Mouse (Mus musculus) heart, adult 18-20 months (tissue): ENCODE results near the gene 2010111I01Rik. TPM values are rescaled to one million over a fixed set of nuclear protein-coding genes. Genes with fewer than 3 reads are reported as not detected.
A peak's percentile ranks its signal among the peaks of the same experiment; 100 is the strongest.
"Not testable (repeated sequence)": the region's sequence is repeated elsewhere in the genome, so short reads cannot be mapped to it uniquely, and the experiment has no call there.

ENCODE experiments used
- DNase-seq, 2 experiments: peaks; one replicate each; pipeline ENCODE4 v3.0.0; 2021 to 2022; ENCODE audit warnings: mixed read lengths in 1 of 2
- long read RNA-seq, 2 experiments: library from polyadenylated mRNA; stranded (forward); transcript quantifications; one replicate each; pipeline ENCODE4 v2.0.0; 2021
- total RNA-seq, 2 experiments: library from RNA; stranded (reverse); gene quantifications; 2 replicates each; pipeline ENCODE4 v1.2.3; 2021

Gene 2010111I01Rik
- 10 to 100 TPM; 82.0 to 84.9 TPM for total RNA-seq
- long read RNA-seq, experiment 1, transcript 2010111I01Rik-224 (6 exons, 1,055 nt) = major isoform, 28 of 38 reads
- long read RNA-seq, experiment 1, partial matches to known transcripts = 7 of 38 reads
- long read RNA-seq, experiment 1, other reads (novel, unspliced or antisense) = 3 of 38 reads
- long read RNA-seq, experiment 2, transcript 2010111I01Rik-224 (6 exons, 1,055 nt) = major isoform, 18 of 26 reads
- long read RNA-seq, experiment 2, partial matches to known transcripts = 2 of 26 reads
- long read RNA-seq, experiment 2, other reads (novel, unspliced or antisense) = 6 of 26 reads

DNA sequence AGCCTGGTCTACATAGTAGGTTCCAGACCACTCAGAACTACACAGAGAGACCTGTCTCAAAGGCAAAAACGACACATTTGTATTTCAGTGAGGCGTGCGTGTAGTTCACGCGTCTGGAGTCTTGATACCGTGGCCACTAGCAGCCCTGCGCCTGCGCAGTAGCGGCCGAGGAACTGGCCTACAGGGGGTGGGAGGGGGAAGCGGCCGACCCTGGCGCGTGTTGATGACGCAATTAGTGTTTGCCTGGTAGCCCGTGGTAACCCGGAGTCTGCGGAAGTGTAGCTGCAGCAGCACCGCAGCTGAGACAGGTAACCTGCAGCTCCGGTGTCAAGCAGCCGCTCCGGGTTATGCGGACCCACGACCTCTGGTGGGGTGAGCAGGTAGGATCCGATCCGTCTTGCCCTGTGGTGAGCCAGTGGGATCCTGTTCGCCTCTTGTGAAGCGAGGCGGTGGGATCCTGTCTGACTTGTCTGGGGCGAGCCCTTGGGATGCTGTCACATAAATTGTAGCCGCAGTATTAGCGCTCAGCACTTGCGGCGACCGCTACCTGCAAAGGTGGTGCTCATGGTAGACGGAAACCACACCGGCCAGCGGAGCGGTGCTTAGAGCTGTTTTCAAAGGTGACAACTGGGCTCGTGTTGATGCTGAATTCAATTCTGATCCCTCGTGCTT is at the start of gene 2010111I01Rik:
Gene 2010111I01Rik, plus strand, starts transcription at position 254 of the 672 bp plus-strand sequence.
- DNase-seq = peak; percentile 96 to 97

DNA sequence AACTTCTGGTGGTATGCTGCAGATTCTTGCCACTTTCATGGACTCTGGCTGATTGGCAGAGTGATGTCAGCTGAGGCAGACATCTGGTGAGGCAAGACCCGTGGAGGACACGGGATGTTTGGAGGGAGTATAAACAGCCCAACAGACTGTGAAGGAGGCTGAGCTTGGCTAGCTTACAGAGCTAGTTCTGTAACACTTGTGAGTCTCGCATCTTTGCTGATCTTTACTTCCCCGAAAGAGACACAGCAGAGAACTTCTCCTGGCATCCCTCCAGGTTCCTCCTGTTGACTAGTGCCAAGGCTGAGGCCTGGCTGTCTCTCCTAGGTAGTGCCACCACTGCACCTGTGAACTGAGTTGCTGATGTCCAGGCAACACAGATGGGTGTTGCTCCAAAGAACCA is 48.0 kb upstream of the 2010111I01Rik start:
- no peak for DNase-seq

DNA sequence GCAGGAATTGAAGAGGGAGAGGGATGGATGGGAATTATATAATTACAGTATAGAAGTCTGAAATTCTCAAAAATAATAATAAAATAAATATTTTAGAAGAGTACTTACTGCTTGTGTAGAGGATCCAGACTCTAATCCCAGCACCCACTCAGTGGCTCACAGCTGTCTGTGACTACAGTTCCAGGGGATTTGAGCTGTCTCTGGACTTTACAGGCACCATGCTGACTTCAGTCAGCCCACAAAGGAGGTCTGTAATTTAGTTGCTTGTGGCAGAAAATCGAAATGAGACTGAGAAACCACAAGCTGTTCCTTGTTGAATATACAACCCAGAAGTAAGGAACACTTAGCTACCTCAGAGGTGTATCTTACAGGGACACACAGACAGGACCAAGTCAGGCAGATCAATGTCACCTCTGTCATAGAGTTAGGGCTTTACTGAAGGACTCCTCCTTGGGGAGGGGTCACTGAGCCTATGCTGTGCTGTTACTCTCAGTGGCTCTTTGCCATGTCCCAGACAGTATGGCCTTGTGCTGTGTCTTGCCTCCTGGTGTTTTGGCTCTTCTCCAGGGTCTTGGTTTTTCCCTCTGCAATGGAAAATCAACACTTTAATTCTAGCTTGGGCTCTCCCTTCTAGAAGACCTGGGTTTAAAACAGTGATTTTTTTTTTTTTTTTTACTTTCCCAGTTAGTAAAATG is 47.1 kb upstream of the 2010111I01Rik start:
- no peak for DNase-seq

DNA sequence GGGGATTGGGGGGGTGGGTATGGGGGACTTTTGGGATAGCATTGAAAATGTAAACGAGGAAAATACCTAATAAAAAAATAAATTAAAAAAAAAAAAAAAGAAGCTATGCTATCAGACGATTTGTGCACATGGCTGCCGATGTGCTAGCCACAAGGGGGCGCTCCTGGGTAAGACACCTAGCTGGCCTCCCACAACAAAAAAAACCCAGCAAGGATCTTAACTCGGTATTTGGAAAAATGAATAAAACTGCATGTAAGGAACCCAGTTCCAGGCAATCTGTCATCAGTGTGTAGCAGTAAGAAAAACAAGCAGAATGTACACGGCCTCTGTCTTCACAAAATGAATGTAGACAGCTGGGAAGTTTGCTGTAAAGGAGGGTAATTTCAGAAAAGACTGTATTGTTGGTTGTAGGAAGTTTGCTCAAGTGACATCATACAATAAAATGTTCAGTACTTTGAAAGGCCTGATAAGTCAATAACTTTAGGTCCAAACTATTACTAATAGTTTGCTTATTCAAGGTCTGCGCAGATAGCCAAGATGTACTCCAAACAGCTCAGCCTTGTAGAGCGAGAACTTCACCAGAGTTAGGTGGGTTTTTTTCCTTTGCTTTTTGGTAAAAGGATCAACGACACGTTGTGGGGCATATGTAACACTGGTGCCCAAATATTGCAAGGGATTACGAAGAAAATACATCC is 44.9 kb upstream of the 2010111I01Rik start:
- DNase-seq = peak; percentile 60 to 88

DNA sequence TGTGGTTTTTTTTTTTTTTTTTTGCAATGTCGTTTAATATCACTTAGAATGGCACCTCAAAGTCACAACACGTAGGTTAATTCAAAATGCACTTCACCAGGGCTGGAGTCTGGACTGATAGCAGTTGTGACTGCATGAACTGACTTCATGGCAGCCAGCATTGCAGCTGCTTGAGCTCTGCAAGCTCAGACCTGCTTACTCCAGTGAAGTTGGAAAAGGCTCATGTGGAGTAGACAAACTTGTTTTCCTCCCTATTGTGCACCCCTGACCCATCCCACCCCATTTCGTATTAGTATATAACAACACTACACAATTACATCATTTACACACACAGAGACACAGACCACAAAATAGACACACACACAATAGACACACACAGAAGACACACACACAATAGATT is 42.0 kb upstream of the 2010111I01Rik start:
- no peak for DNase-seq

DNA sequence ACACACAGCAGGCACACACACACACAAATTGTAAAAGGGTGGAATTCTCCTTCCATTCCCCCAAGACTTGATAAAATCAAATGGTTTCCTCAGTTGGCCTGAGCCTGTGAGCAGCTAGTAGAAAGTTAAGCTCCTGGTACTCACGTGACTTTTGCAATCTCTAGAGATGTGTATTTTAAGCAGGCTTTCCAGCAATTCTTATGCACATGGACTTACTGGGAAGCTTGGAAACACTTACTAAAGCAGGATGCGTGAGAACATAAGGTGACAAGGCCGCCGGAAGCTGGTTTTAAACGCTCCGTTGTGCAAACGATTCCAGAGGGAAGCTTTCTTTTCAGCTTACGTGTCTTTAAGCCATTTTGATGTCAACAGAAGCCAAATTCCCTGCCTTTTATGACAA is 41.5 kb upstream of the 2010111I01Rik start:
- DNase-seq = peak in 1 of 2 experiments; percentile 15

DNA sequence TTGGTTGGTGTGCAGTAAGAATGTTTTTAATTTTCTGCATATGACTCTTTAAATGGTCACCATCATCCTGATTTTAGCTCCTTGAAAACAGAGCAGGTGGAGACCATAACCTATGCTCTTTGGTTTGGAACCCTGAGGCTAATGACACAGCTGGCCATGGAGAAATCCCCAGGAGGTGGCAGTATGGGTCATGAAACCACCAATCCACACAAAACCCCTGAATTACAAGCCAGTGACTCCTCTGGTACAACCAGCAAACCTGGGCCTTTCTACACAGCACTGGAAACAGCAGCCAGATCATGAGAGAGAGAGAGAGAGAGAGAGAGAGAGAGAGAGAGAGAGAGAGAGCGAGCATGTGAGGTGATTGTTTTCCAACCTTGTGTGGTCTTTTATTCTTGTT is 38.2 kb upstream of the 2010111I01Rik start:
- DNase-seq = peak; percentile 48 to 83

DNA sequence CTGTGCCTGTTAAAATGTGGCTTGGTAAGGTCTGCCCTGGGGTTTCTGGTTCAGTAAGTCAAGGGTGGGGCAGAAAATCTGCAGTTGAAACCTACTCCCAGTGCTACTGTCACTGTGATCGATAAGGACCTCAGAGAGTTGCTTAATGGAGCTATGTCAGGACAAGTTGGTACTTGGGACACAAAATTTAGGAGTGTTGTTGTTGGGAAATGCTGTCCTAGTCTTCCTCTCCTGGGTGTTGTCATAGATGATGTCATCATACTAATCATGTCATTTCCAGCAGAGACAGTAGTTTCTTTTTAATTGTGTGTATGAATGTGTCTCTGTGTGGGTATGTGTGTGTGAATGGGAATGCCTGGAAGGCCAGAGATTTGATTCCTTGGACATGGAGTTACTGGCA is 37.2 kb upstream of the 2010111I01Rik start:
- no peak for DNase-seq

DNA sequence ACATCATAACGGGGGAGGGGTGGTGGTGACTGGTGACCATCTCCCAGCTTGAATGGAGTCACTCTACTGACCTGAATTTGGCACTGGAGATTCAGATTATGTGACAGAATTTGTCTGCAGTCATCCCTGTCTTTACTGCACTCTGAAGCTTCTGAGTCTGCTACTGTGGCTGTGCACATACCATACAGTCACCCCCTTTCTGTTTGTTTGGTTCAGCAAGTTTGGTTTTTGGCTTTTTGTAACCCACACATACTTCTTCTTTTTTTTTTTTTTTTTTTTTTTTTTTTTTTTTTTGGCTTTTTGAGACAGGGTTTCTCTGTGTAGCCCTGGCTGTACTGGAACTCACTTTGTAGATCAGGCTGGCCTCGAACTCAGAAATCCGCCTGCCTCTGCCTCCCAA is 35.5 kb upstream of the 2010111I01Rik start:
- DNase-seq = not testable (repeated sequence)

DNA sequence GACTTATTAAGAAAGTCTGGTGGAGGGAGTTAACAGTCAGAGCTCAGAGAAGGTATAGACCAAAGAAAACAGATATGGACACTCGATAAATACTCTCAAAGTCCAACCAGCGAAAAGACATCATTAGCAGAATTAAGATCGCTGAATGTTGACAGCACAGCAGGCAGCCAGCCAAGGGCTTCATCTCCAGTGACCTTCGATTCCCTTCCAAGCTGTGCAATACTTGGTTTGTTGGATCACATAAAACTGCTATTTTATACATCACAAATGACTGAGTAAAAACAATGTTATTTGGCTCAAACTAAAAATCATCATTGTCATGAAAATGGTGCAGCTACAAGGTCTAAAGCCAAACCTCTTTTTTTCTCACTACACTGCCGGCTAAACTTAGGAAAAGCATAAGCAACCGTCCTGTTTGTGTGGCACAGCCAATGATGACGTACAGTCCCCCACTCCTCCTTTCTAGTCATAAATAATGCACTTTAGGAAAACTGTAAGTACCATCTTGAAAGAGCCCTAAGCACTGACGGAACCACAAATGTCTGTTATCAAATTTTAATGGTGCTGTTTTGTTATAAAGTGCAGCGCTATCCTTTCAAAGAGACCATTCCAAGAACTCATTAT is 34.8 kb upstream of the 2010111I01Rik start:
- DNase-seq = peak in 1 of 2 experiments; percentile 20

DNA sequence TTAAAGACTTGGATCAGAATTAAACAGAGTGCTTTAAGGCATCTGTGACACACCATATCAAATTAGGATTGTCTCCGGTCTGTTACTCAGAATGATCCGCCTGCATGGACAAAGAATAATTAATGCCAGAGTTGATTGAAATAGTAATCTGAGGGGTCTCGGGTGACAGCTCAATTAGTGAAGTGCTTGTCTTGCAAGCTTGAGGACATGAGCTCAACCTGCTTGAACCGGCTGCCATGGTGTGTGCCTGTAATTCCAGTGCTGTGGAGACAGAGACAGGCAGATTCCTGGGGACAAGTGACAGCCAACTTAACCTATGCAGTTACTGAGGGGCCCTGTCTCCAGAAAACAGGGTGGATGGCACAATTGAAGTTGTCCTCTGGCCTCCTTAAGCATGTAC is 32.2 kb upstream of the 2010111I01Rik start:
- DNase-seq = no peak

DNA sequence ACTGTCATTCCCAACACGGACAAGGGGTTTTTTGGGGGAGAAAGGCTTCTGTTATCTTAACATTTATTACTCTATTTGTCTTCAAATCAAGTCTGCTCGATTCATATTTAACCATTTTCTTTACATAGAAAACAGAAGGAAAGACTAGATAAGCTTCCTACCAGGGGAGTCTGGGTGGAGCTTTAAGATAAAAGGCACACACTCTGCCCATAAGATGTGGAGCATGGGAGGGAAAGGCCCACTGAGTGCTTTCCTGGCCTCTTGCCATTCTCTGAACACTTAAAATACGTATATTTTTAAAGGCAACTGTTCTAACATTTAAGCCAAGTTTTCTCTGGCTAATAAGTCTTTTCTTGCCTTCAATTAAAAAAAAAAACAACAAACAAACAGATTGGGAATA is 25.3 kb upstream of the 2010111I01Rik start:
- DNase-seq = no peak

DNA sequence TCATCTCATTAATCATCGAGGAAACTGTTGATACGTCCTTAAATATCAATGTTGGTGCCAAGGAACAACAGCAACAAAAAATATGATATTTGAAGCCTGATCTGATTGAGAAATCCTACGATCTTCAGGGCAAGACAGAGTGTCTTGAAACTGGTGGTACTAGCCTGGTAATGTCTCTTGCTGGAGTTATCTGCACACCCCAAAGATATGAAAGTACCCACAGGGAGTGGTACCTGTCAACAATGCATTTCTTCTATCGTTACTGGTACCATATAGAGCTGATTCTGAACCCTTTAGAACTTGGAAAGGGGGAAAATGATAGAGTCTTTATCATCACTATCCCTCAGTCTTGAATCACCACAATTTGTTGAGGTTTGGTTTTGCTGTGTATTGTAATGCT is 24.9 kb upstream of the 2010111I01Rik start:
- DNase-seq = no peak

DNA sequence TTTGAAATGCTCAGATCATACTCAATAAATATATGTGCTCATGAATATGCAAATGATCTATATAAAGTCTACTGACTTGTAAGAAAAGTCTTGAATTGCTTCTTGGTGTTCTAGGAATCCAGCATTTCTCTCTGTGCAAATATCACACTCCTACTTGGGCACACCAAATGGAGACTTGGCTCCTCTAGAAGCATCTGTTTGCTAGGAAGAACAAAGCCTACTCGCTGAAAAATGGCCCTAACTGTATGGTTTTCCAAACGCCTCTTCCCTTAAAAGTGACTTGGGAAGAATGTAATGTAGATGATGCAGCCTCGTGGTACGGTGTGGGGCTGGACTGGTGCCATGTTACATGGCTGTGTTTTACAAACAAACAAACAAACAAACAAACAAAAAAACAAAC is 24.0 kb upstream of the 2010111I01Rik start:
- no peak for DNase-seq

DNA sequence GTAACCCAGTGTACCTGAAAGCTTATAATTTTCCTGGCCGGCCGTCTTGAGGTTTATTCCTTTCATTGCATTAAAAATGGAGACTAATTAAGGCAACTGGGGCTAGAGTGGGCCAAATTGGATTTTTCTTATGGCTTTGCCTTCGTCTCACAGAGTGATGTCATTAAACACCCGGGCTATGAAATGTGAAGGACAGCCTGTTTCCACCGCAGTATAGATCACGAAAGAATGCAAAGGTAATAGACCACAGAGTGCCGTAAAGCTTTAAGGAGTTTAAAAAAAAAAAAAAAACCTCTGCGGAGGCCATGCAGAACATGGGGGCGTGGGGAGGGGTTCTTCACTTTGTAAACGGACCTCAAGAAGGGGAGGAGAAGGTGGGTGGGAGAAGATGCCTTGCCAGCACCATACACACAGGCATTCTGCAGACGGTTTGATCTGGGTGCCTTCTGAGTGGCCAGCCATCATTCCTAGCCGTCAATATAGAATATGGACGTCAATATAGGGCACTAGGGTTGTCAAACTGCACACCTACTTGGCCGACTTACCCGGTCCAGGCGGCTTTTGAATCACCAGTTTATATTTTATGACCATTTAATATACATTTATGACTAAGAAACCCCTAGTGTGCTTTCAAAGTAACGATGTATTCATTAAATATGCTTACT is 23.2 kb upstream of the 2010111I01Rik start:
- DNase-seq = no peak

DNA sequence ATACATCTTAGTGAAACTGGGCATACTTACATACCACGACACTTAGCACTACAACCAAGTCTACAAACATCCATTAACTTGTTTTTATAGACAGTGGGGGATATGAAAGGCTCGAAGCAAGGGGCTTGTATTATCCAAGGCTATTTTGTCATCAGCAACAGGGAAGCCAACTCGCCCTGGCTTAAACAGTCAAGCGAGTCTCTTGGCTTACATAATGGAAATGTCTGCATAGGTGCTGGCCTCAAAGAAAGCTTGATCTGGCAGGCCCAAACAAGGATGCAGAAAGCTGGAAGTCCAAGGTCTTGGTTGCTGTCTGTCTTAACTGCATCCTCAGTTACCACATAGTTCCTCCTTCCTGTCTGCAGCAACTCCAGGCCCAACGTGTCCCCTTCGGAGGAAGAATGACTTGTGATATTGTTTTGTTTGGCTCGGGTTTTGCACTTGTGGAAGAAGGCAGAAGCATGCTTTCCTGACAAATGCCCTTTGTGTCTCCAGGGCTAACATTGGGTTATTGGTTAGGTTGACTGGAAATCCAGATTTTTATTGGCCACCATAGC is 21.3 kb upstream of the 2010111I01Rik start:
- DNase-seq = peak in 1 of 2 experiments; percentile 18

DNA sequence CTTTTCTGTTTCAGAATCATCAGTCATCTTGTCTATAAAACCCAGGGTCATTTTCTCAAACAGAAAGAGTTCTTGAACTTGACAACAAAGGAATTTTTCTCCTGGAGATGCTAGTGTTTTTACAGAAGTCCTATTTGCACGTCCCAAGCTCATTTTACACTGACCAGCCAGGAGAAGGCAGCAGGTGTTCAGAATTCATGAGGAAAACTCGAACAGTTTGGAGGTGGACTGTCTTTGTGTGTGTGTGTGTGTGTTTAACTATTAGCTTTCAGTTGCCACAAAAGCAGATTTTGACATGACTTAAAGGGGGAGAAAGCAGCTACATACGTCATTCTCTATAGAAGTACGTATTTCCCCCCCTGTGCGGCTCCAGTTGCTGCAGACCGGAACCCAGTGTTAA is 20.6 kb upstream of the 2010111I01Rik start:
- no peak for DNase-seq

DNA sequence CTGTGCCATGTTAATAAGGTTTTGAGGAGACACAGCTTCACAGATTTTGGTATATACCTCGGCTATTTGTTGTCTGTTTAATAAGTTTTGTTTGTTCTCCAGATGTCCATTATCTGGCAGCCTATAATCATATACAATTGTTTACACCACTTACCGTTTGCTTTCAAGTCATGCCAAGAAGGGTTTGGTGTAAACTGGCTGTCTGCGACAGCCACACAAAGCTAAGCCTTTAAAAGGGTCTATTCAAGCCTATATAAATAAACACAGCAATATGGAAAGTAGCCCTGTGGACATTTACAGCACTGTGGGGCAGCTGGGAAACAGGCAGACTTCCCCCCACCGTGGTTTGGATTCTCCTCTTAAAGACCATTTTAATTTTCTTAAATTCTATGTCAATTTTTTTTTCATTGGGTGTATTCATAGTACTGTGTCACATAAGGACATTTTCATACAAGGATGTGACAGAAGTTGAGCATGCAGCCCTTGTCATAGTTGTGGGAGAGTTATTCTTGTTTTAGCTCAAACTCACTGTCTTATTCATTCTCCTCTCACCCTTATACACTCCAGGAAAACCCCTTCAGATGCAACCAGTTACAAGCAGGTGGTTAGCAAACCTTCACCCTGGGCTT is 15.0 kb upstream of the 2010111I01Rik start:
- no peak for DNase-seq

DNA sequence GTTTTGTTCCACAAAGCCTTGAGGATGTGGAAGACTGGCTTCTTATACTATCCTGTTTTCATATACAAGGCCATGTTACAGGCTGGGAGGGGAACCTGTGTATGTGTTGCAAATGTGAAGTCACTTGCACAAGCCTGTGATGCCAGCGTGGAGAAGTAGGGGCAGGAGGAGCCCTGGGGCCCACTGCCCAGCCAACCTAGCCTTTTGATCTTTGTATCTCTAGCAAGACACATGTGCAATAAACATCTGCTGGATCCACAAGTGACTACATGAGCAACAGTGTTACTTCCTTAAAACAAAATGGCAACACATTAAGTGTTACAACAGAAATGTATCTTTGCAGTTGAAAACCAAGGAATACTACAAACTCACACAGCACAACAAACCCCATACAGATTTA is 13.1 kb upstream of the 2010111I01Rik start:
- DNase-seq = no peak

DNA sequence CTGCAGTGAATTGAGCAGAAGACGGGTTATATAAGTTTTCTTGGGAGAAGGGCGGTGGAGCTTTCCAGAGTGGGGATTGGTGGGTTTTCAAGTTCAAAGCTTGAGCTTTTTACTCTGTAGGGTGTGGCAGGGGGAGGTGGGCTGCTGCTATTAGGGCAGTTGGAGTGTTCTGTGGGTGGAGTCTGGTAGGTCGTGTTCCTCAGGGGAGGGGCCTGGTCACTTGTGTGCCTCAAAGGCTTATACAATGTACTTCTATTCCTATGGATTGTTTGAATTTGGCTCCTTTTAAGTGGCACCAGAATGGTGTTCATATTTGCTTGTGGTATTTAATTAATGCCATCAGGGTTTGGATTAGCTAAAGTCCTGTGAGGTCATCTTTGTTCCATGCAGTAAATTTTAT is 12.6 kb upstream of the 2010111I01Rik start:
- no peak for DNase-seq

DNA sequence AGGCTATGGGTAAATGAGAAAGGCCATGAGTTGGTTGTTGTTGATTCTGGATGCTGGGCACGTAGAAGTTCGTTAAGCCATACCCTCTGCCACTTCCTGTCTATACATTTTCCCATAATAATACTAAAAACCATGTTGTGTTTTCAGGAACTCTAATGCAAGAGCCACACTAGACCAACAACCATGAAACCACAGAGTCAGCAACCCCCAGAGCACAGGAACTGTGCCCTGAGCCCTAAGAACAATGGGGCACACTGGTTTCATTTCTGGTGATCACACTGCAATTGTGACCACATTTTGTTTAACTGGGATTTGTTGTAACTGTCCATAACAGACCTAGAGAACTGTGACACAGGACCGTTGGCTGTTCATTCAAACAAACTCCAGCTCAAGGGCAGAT is 12.1 kb upstream of the 2010111I01Rik start:
- no peak for DNase-seq
